Mouse (Mus musculus) forebrain, embryonic 15.5 days (tissue): ENCODE results near the gene Cd79a. TPM values are rescaled to one million over a fixed set of nuclear protein-coding genes. Genes with fewer than 3 reads are reported as not detected.

Experiments
- ATAC-seq: fragments of 200-750 bp; cut with Nextera tagmentation; replicated peaks from 2 replicates; pipeline ENCODE4 v1.8.0; 2017; ENCODE audit warnings: mild to moderate bottlenecking, moderate TSS enrichment, moderate library complexity
- H3K27ac ChIP-seq: fragments of 300-500 bp; sonication (generic); replicated peaks from 2 replicates; pipeline ENCODE4 v1.5.1; 2015; ENCODE audit warnings: mild to moderate bottlenecking, inconsistent platforms
- H3K27me3 ChIP-seq: fragments of 300-500 bp; sonication (generic); 2 replicates; pipeline ENCODE4 v1.6.1; 2015; ENCODE audit warnings: inconsistent platforms
- H3K36me3 ChIP-seq: fragments of 300-500 bp; sonication (generic); 2 replicates; pipeline ENCODE4 v1.6.1; 2015; ENCODE audit warnings: mild to moderate bottlenecking, inconsistent platforms
- H3K4me1 ChIP-seq: fragments of 300-500 bp; sonication (generic); 2 replicates; pipeline ENCODE4 v1.6.1; 2015; ENCODE audit warnings: inconsistent platforms
- H3K4me2 ChIP-seq: fragments of 300-500 bp; sonication (generic); replicated peaks from 2 replicates; pipeline ENCODE4 v1.6.1; 2015; ENCODE audit warnings: mild to moderate bottlenecking, inconsistent platforms
- H3K4me3 ChIP-seq: fragments of 300-500 bp; sonication (generic); 2 replicates; pipeline ENCODE4 v1.5.1; 2015; ENCODE audit warnings: mild to moderate bottlenecking, inconsistent platforms
- H3K9ac ChIP-seq: fragments of 300-500 bp; sonication (generic); replicated peaks from 2 replicates; pipeline ENCODE4 v1.6.1; 2015; ENCODE audit warnings: mild to moderate bottlenecking, inconsistent platforms
- H3K9me3 ChIP-seq: fragments of 300-500 bp; sonication (generic); 2 replicates; pipeline ENCODE4 v1.6.1; 2016; ENCODE audit warnings: inconsistent platforms
- WGBS: fragments of 180-500 bp; shearing (Covaris S2); methylation state at CpG from one replicate; pipeline ENCODE4 v1.1.7; 2015; ENCODE audit warnings: mixed read lengths; 5-methylcytosine and 5-hydroxymethylcytosine counted together
- polyA plus RNA-seq: library from polyadenylated mRNA; unstranded; fragments of >200 nt; fragmentation: Nextera tagmentation; extraction: Ambion mirVana; gene quantifications from 2 replicates; pipeline ENCODE4 v1.2.1, GENCODE M21; 2015

Gene Cd79a
- polyA plus RNA-seq, 1 experiment from 2014 or later = 0.34 TPM

DNA sequence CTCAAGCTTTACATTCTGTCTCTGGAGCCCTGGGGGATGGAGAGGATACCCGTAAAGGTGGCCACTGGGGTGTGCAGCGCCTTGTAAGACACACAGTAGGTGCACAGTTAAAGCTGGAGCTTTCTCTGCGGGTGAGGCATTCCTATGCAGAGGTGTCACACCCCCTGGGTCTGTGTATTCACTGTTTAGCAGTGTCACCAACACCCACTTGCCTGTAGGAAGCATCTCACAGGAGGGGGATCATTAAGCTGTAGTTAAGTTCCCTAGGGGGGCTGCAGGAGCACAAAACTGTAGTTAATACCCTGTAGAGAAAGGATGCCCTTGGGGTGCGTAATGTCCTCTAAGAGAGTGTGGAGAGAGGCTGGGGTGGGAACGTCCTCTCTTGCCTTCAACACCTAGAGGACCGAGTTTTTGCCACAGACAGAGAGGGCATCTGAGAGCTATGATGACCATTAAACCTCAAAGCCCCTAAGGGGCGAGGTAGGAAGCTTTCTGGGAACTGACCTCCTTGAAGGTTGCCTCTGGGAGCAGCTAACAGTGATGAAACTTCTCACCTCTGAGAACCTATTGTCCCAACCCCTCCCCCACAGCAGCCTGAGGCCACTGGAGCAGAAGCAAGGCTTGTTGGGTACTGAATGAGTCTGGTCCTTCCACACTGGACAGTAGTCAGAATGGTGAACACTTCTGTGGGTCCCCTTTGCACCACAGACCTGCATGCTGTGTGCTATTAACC, 50.3 kb downstream of the Cd79a start:
- 6% methylated on average over 7 of the region's 7 CpGs for WGBS
- no peak overlapping the region for H3K4me2 ChIP-seq
- H3K27me3 ChIP-seq = peaks cover 97% of the 10 kb centered on the region
- no peaks in the 10 kb centered on the region for H3K36me3 ChIP-seq
- H3K27ac ChIP-seq = no peak overlapping the region
- ATAC-seq = no peak
- no peak overlapping the region for H3K4me3 ChIP-seq
- H3K9me3 ChIP-seq = no peaks in the 10 kb centered on the region
- H3K4me1 ChIP-seq = peaks cover 26% of the 10 kb centered on the region
- H3K9ac ChIP-seq = no peak overlapping the region

GRCm38 (mm10) chr7:24948774-24949173, 51.6 kb downstream of the Cd79a start:
- H3K4me2 ChIP-seq = peak overlapping the region; percentile 26; the same call in 1 of the 2 replicates
- H3K4me3 ChIP-seq = peak overlapping the region; percentile 22
- H3K36me3 ChIP-seq = no peaks in the 10 kb centered on the region
- peaks cover 95% of the 10 kb centered on the region for H3K27me3 ChIP-seq
- WGBS = 1% methylated on average over 29 of the region's 29 CpGs
- H3K4me1 ChIP-seq = peaks cover 23% of the 10 kb centered on the region
- peak overlapping the region; percentile 29; the same call in 1 of the 2 replicates for H3K9ac ChIP-seq
- H3K9me3 ChIP-seq = no peaks in the 10 kb centered on the region
- no peak overlapping the region for H3K27ac ChIP-seq
- ATAC-seq = no peak

DNA sequence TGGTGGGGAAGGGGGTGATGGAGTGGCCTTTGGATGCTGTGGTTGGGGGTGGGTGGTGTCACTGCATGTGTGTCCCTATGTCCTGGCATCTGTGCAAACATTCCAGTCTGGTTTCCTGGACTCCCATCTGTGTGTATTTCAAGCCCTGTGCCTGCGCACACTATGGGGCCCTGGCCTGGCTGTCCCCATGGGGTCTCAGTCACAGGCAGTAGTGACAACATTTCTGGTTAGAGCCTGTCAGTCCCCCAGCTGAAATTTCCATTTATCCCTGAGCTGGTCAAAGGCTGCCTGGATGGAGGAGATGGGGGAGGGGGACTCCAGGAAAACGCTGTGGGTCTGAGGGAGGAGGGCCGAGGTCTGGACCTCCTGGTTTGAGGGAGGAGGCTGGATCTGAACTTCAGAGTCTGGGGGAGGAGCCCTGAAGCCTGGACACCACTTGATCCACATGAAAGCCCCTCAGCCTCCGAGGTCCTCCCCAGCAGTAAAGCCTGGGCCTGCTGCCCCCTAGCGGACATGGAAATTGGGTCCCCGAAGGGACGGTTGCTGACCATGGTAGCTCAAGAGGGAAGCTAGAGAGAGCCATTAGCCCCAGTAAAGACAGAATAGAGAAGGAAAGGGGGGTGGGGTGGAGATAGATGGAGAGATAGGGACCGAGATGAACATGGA, 52.9 kb downstream of the Cd79a start:
- Histone ChIP-seq H3K36me3 (no peaks in the 10 kb centered on the region), H3K4me2 (no peak overlapping the region), H3K4me1 (peaks cover 26% of the 10 kb centered on the region), H3K9ac (no peak overlapping the region), H3K9me3 (no peaks in the 10 kb centered on the region), H3K4me3 (no peak overlapping the region), H3K27ac (no peak overlapping the region), H3K27me3 (peaks cover 85% of the 10 kb centered on the region)
- ATAC-seq = 0 out of 2 replicates have a peak, but pooled peaks have one; percentile 19
- WGBS = 2% methylated on average over 8 of the region's 8 CpGs

Other genes with a start within 250 kb of the Cd79a start
- not detected in 2 replicates for gene Tex101, start 220.7 kb upstream of the Cd79a start, polyA plus RNA-seq
- gene BC049730, start 188.1 kb upstream of the Cd79a start, polyA plus RNA-seq = not detected in 2 replicates
- not detected in 2 replicates for gene Gm4763, start 170.5 kb upstream of the Cd79a start, polyA plus RNA-seq
- gene Cd177, start 137.1 kb upstream of the Cd79a start, polyA plus RNA-seq = 0.31 TPM in 1 of 2 replicates, not detected in the other
- not detected in 2 replicates for gene Ceacam10, start 120.2 kb upstream of the Cd79a start, polyA plus RNA-seq
- gene Gm9844, start 35.2 kb upstream of the Cd79a start, polyA plus RNA-seq = 27.2 and 27.9 TPM in 2 replicates
- gene Lypd4, start 27.4 kb upstream of the Cd79a start, polyA plus RNA-seq = not detected in 2 replicates
- gene Dmrtc2, start 27.3 kb upstream of the Cd79a start, polyA plus RNA-seq = not detected in 2 replicates
- gene Rps19, start 13.0 kb upstream of the Cd79a start, polyA plus RNA-seq = 1,460 and 1,591 TPM in 2 replicates
- gene Arhgef1, start 5.5 kb downstream of the Cd79a start, polyA plus RNA-seq = 74.4 and 82.0 TPM in 2 replicates
- 0.22 and 1.3 TPM in 2 replicates for gene Gm4881, start 47.1 kb downstream of the Cd79a start, polyA plus RNA-seq
- 195 and 196 TPM in 2 replicates for gene Rabac1, start 75.4 kb downstream of the Cd79a start, polyA plus RNA-seq
- 181 and 191 TPM in 2 replicates for gene Atp1a3, start 108.6 kb downstream of the Cd79a start, polyA plus RNA-seq
- 15.9 and 17.1 TPM in 2 replicates for gene Grik5, start 175.0 kb downstream of the Cd79a start, polyA plus RNA-seq
- gene Zfp574, start 175.2 kb downstream of the Cd79a start, polyA plus RNA-seq = 35.8 and 40.8 TPM in 2 replicates